Mouse (Mus musculus) adrenal gland, adult 18-20 months (tissue): ENCODE results near the gene Samd4b. TPM values are rescaled to one million over a fixed set of nuclear protein-coding genes. Genes with fewer than 3 reads are reported as not detected.

Experiments
- DNase-seq, 2 experiments: peaks; one replicate each; pipeline ENCODE4 v3.0.0; 2021 to 2022; ENCODE audit warnings: low spot score in 2 of 2
- total RNA-seq, 2 experiments: library from RNA; stranded (reverse); gene quantifications; 1 replicate in 1 of 2; 2 replicates in 1 of 2; pipeline ENCODE4 v1.2.3; 2021

Gene Samd4b
- total RNA-seq, 2 experiments from 2014 or later, result 67.9 to 72.7 TPM

GRCm38 (mm10) chr7:28381938-28382337 is 216.0 kb downstream of the Samd4b start:
- peak; percentile 72 to 76 for DNase-seq

GRCm38 (mm10) chr7:28381017-28381790 is 216.7 kb downstream of the Samd4b start:
- peak; percentile 76 to 77 for DNase-seq

GRCm38 (mm10) chr7:28380237-28381016 is 217.5 kb downstream of the Samd4b start, which contains the start of gene Zfp36:
Gene Zfp36, minus strand, starts transcription at chr7:28380253.
- DNase-seq, result no peak

DNA sequence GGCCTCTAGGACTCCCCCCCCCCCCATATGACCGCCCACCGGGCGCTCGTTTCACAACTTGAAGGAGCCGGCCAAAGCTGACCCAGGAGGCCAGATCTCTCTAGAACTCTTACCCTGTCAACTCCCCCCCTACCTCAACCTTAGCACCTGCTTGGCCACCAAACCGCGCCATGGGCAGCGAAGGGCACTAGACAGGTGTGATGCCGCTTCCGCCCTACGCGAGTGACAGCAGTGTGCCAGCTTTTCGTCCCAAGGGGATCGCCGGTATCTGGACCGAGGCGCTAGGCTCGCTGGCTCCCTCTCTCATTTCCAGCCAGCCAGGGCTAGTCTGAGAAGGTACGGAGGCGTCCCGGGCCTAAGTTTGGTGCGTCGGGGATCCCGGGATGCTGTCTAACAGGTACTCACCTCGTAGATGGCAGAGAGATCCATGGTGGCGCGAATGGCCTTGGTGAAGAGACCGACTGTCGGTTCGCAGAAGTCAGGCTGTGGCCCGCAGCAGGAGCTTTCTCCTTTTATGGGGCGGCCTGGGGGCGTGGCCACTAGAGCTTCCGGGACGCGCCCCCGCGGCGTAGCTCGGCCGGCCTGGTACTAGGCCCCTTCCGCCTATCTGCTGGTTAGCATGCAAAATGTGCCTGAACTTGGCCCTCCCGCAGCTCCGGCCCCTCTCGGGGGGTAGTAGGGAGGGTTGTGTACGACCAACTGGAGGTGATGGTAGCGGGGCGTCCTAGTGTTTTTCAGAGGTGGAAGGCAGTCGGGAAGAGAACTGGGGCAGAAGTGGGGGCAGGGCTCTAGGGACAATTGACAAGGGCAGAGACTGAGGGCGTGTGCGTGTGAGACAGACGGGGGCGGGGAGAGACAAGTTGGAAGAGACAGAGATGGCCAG is 218.9 kb downstream of the Samd4b start:
- DNase-seq, result peak; percentile 98 to 99

- peak in 1 of 2 experiments; percentile 65 for DNase-seq
Measured at GRCm38 (mm10) chr7:28378066-28378690, 219.8 kb downstream of the Samd4b start.

GRCm38 (mm10) chr7:28377190-28378065 is 220.5 kb downstream of the Samd4b start:
- no peak for DNase-seq

DNA sequence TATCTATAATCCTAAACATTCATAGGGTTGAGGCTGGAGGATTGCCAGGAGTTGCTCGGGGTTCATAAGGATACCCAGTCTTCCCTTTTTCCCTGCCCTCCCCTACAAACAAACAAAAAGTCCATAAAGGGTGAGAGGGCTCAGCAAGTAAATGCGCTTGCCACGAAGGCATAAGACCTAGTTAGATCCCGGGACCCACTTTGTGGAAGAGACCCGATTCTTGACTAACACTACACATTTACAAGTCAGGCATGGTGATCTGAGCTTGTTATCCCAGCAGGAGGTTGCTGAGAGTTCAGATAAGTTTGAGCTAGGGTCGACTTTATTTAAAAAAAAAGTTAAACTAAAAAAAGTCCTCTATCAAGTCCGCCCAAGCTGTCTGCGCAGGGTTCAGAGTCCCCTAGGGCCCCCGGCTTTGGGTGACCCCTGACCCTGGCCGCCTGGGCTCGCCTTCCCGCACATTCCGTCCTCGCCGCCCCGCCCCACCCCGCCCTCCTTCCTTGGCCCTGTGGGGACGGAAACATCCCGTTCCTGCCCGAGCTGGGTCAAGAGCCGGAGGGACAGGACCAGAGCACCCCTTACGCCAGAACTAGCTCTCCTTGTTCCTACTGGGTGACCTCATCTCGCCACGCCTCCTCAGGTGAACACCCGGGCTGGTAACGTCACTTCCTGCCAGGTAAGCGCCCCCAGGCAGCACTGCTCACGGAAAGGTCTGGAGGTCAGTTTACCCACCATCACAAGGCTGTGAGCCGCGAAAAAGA is 221.8 kb downstream of the Samd4b start:
- peak; percentile 62 to 81 for DNase-seq

DNA sequence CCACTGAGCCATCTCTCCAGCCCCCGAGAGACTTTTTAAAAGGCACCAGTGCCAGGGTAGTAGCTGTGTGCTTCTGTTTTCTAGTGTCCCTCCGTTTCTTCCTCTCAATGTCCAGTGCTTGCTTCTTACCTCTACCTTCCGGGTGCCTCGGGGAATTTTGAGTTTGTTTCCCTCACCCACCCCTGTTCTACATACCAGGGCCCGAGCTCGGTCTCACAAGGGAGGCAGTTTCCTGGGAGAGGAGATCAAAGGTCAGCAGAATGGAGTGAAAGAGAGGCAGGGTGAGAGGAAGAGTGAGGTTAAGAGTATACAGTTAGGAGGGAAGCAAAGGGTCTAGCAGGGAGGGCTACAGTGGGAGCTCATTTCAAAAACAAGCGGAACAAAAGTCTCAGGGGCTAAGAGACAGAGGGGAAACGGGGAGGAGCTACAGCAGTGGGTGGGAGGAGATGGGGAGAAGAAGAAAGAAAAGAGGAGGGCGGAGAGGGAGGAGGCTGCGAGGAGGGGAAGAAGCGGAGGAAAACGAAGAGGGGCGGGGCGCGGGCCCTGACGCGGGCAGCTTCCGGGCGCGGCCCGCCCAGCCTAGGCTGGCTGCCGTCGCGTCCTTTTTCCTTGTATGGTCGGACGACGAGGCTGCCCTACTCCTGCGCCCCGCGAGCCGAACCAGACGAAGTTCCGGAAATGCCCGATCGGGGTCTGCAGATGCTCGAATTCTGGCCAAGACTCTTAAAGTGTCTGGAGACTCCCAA is 222.6 kb downstream of the Samd4b start:
- DNase-seq, result peak; percentile 84 to 90

DNA sequence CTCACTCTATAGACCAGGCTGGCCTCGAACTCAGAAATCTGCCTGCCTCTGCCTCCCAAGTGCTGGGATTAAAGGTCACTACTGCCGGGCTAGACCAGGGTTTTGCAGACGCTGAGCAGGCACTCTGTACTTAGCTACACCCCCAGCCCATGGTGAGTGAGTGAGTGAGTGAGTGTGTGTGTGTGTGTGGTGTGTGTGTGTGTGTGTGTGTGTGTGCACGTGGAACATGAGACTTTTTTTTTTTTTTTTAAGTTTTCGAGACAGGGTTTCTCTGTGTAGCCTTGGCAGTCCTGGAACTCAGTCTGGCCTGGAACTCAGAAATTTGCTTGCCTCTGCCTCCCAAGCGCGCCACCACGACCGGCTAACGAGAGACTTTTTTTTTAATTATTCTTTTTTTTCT is 223.3 kb downstream of the Samd4b start:
- DNase-seq, result no peak

DNA sequence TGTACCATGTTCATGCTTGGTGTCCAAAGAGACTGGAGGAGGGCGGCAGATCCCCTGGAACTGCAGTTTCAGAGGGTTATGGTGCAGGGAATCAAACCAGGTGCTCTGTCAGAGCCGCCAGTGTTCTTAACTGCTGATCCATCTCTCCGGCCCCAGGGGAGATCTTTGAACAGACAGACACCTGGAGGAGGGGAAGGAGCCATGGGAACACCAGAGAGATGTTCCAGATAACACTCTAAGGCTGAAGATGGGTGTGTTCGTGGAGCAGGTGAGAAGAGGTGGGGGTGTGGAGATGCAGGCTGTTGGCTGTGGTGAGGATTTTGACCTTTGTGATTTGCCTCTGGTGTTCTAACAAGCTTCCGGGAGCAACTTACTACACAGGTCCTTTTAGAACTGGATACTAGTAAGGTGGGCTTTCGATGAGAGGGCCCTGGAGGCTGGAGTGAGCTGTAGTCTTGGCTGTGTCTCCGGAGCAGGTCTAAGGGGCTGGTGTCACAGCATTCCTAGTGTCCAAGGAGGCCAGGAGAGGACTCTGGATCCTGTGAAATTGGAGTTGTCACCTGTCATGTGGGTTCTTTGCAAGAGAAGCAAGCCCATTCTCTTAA is 224.0 kb downstream of the Samd4b start:
- DNase-seq, result no peak

- DNase-seq, result peak; percentile 68 to 75
Measured at GRCm38 (mm10) chr7:28373131-28373581, 224.8 kb downstream of the Samd4b start.

- DNase-seq, result peak; percentile 99
Measured at GRCm38 (mm10) chr7:28372251-28373108, 225.5 kb downstream of the Samd4b start, which contains the start of gene Plekhg2. Gene Plekhg2, minus strand, starts transcription at chr7:28372599.

GRCm38 (mm10) chr7:28371514-28371989 is 226.4 kb downstream of the Samd4b start:
- DNase-seq, result peak in 1 of 2 experiments; percentile 63

- no peak for DNase-seq
Measured at GRCm38 (mm10) chr7:28370977-28371513, 226.9 kb downstream of the Samd4b start.

DNA sequence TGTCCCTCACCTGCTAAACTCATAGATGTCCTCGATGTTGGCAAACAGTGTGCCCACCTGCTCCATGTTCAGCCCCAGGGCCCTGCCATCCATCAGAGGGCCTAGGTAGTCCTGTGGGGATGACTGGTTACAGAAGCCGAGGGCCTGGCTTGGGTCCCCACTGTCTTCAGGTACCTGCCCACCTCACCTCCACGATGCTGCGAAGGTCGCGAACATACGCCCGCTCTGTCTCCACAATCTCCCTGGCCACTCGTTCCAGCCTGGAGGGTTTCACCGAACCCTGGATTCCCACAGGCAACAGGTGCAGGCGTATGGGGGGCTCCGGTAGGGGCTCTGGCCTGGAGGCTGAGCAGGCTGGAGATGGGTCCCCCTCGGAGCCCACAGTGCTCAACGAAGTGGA is 227.9 kb downstream of the Samd4b start:
- no peak for DNase-seq

DNA sequence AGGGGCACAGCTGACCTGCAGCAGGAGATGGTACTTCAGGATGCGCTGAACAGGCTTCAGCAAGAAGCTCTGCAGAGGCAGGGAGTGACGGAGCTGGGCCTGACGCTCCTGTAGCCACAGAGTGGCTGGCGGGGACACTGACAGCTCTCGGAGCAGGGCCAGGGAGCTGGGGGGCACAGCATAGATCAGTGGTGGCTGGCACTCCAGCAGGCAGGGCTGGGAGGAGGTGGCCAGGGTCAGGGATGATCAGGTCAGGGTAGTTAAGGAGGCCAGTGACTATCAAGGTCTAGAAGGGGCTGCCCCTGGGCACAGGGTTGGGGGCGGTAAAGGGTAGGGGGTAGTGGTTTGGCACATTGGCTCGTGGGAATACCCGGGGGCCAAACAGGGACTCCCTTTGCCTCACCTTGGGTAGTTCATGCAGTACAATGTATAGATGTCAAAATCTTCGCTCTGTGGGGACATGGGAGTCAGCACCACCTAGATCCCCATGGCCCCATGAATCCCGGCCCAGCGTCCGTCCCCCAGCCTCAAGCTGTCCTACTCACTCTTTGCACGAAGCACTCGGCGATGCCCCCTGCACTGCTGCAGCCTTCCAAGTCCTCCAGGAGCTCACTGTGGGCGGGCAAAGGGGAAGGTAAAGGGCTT is 229.5 kb downstream of the Samd4b start:
- DNase-seq, result no peak
